Mouse (Mus musculus) hindbrain, postnatal 0 days (tissue): ENCODE data around the gene Rin2. TPM values are rescaled to one million over a fixed set of nuclear protein-coding genes. Genes with fewer than 3 reads are reported as not detected.

Experiments
- ATAC-seq: fragments of 200-750 bp; cut with Nextera tagmentation; 2 replicates; pipeline ENCODE4 v1.8.0; 2017; ENCODE audit warnings: mild to moderate bottlenecking, moderate TSS enrichment, moderate library complexity
- DNase-seq: peaks from one replicate; pipeline ENCODE4 v3.0.0-alpha.2; 2015; ENCODE audit warnings: low spot score
- H3K27ac ChIP-seq: fragments of 300-500 bp; sonication (generic); 2 replicates; pipeline ENCODE4 v1.5.1; 2014; ENCODE audit warnings: mild to moderate bottlenecking
- H3K27me3 ChIP-seq: fragments of 300-500 bp; sonication (generic); 2 replicates; pipeline ENCODE4 v1.6.1; 2014; ENCODE audit warnings: low read length, mixed read lengths; ENCODE audit not compliant: insufficient read depth
- H3K36me3 ChIP-seq: fragments of 300-500 bp; sonication (generic); 2 replicates; pipeline ENCODE4 v1.6.1; 2014; ENCODE audit warnings: low read length, mixed read lengths; ENCODE audit not compliant: insufficient read depth
- H3K4me1 ChIP-seq: fragments of 300-500 bp; sonication (generic); 2 replicates; pipeline ENCODE4 v1.6.1; 2014; ENCODE audit warnings: antibody characterized with exemption, low read length, mixed read lengths; ENCODE audit not compliant: insufficient read depth
- H3K4me2 ChIP-seq: fragments of 300-500 bp; sonication (generic); 2 replicates; pipeline ENCODE4 v1.6.1; 2014; ENCODE audit warnings: low read depth, mild to moderate bottlenecking, low read length, moderate library complexity, mixed read lengths
- H3K4me3 ChIP-seq: fragments of 300-500 bp; sonication (generic); 2 replicates; pipeline ENCODE4 v1.5.1; 2014; ENCODE audit warnings: low read length
- H3K9ac ChIP-seq: fragments of 300-500 bp; sonication (generic); replicated peaks from 2 replicates; pipeline ENCODE4 v1.6.1; 2014; ENCODE audit warnings: mild to moderate bottlenecking, low read length, moderate library complexity, mixed read lengths
- H3K9me3 ChIP-seq: fragments of 300-500 bp; sonication (generic); 2 replicates; pipeline ENCODE4 v1.6.1; 2016; ENCODE audit warnings: low read length, mixed read lengths
- CTCF ChIP-seq: IDR thresholded peaks from 2 replicates; pipeline ENCODE4 v1.5.1; 2016; ENCODE audit warnings: antibody characterized with exemption, control low read depth, low read depth
- WGBS: fragments of 180-500 bp; shearing (Covaris S2); extraction: QIAGEN DNeasy Blood & Tissue Kit; methylation state at CpG from one replicate; pipeline ENCODE4 v1.1.7; 2014; 5-methylcytosine and 5-hydroxymethylcytosine counted together
- polyA plus RNA-seq: library from polyadenylated mRNA; unstranded; fragments of >200 nt; fragmentation: Nextera tagmentation; extraction: Ambion mirVana; gene quantifications from 2 replicates; pipeline ENCODE4 v1.2.1, GENCODE M21; 2015
- total RNA-seq: library from RNA; depleted of rRNA; stranded (reverse); fragments of >200 nt; gene quantifications from 2 replicates; pipeline ENCODE4 v1.2.3, GENCODE M21; 2014; rRNA removed

The Rin2 gene
- total RNA-seq = 11.7 and 16.2 TPM in 2 replicates
- 9.4 and 9.8 TPM in 2 replicates for polyA plus RNA-seq

DNA sequence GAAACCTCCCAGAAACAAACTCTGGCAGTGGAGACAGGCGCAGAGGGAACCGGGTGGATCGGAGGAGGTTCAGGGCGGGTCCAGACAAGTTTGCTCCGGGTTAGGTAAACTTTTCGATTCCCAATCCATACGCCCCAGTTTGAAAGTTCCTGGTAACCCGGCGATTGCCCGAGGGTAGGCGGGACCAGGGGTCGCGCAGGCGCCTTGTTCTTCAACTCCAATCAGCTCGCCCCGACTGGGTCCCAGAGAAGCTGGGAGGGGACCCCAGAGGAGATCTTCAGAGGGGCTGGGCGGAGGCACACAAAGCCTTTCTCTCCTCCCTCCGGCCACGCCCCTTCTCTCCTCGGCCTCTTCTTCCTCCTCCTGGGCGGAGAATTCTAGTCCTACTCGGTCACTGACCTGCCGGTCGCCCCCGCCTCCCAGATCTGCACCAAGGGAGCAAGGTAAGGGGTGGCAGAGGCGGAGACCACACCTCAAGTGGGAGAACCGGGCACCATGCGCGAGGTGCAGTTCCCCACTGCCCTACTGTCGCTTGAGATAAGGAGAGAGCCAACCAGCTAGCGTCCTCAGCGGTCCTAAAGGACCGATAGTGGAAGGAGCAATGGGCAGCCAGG lies at the start of gene Rin2:
Rin2 (plus strand) TSS at position 74 of the 614 bp plus-strand sequence.
- DNase-seq = peak; percentile 74
- Histone ChIP-seq H3K9ac (peak within 1 kb of the TSS; percentile 67), H3K27me3 (no peaks in the 10 kb centered on the region), H3K4me1 (peaks cover 6% of the 10 kb centered on the region; the same call in 1 of the 2 replicates), H3K4me2 (peak within 1 kb of the TSS; percentile 99), H3K27ac (no peak within 1 kb of the TSS), H3K9me3 (no peaks in the 10 kb centered on the region), H3K4me3 (peak within 1 kb of the TSS; percentile 70), H3K36me3 (no peaks in the 10 kb centered on the region)
- no peak for TF ChIP-seq CTCF
- WGBS = 0% methylated on average over 33 of the region's 33 CpGs
- ATAC-seq = peak; percentile 64

- no peaks in the 10 kb centered on the region for H3K4me1 ChIP-seq
- no peaks in the 10 kb centered on the region for H3K27me3 ChIP-seq
- H3K27ac ChIP-seq = no peak overlapping the region
- no peaks in the 10 kb centered on the region for H3K36me3 ChIP-seq
- no peak overlapping the region for H3K4me3 ChIP-seq
- no peak overlapping the region for H3K4me2 ChIP-seq
- no peaks in the 10 kb centered on the region for H3K9me3 ChIP-seq
- DNase-seq = no peak
- no peak overlapping the region for H3K9ac ChIP-seq
- no peak for TF ChIP-seq CTCF
- WGBS = 66% methylated on average over 6 of the region's 6 CpGs
- no peak for ATAC-seq
Measured at GRCm38 (mm10) chr2:145631123-145631798, 43.8 kb upstream of the Rin2 start.

DNA sequence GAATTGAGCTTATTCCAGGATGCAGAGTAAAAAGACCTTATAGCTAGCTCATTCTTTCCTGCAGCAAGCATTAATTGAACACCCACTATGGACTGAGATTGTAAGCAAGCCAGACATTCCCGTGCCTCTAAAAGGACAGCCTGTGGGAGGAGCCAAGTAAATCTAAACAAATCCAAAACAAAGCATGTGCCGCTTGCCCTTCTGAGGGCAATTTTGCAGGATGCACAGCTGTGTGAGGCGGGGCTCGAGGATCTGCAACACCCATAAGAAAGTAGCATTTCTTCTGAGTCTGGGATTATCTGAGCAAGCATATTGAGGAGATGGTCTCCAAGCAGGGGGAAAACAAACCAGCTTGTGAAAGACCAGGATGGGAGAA lies 43.2 kb upstream of the Rin2 start:
- Histone ChIP-seq H3K9ac (no peak overlapping the region), H3K9me3 (no peaks in the 10 kb centered on the region), H3K4me3 (no peak overlapping the region), H3K4me2 (no peak overlapping the region), H3K36me3 (no peaks in the 10 kb centered on the region), H3K27ac (no peak overlapping the region), H3K4me1 (no peaks in the 10 kb centered on the region), H3K27me3 (no peaks in the 10 kb centered on the region)
- DNase-seq (no peak), ATAC-seq (no peak)
- no peak for TF ChIP-seq CTCF
- 47% methylated on average over 4 of the region's 4 CpGs for WGBS

- Histone ChIP-seq H3K27me3 (no peaks in the 10 kb centered on the region), H3K4me3 (no peak overlapping the region), H3K4me2 (no peak overlapping the region), H3K36me3 (no peaks in the 10 kb centered on the region), H3K4me1 (no peaks in the 10 kb centered on the region), H3K9me3 (no peaks in the 10 kb centered on the region), H3K27ac (no peak overlapping the region), H3K9ac (no peak overlapping the region)
- ATAC-seq (no peak), DNase-seq (no peak)
- TF ChIP-seq CTCF = no peak
- 62% methylated on average over 5 of the region's 5 CpGs for WGBS
Measured at GRCm38 (mm10) chr2:145633811-145634210, 41.2 kb upstream of the Rin2 start.

DNA sequence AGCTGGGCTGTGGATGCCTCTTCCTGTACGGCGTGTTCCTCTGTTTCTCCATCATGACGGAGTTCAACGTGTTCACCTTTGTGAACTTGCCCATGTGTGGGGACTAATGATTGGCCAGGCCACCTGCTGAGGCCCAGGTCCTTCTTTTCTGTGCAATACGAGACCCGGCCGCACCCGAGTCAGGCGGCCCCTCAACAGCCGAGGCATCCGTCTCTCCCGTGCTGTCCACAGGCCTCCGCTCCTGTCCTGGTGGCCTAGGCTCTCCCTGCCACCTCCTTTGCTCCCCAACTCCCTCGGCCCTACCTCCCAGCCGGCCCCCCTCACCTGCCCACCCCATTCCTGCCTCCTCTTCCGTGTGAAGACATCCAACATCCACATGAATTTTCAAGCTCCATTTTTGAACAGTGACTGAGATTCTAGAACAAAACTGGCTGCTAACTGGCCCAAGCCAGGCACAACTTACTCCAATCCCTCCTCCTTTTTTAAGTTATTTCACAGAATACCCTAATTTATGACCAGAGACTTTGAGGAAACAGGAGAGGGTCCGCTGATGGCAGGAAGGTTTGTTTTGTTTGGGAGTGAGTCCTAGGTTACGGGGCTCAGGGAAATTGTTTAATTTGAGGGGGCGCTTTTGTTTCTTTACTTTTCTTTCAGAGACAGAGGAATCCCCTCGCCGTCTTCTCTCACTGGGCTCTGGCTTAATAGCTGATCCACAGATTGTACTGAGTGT lies 34.6 kb upstream of the Rin2 start:
- no peak overlapping the region for H3K27ac ChIP-seq
- no peak for DNase-seq
- ATAC-seq = no peak
- no peak overlapping the region for H3K4me3 ChIP-seq
- H3K27me3 ChIP-seq = no peaks in the 10 kb centered on the region
- H3K9me3 ChIP-seq = no peaks in the 10 kb centered on the region
- WGBS = 82% methylated on average over 21 of the region's 21 CpGs
- no peaks in the 10 kb centered on the region for H3K36me3 ChIP-seq
- H3K4me1 ChIP-seq = no peaks in the 10 kb centered on the region
- no peak for TF ChIP-seq CTCF
- H3K4me2 ChIP-seq = no peak overlapping the region
- no peak overlapping the region for H3K9ac ChIP-seq

GRCm38 (mm10) chr2:145655373-145655960 lies 19.5 kb upstream of the Rin2 start:
- DNase-seq = no peak
- Histone ChIP-seq H3K9me3 (no peaks in the 10 kb centered on the region), H3K9ac (no peak overlapping the region), H3K4me3 (no peak overlapping the region), H3K27me3 (no peaks in the 10 kb centered on the region), H3K36me3 (no peaks in the 10 kb centered on the region), H3K27ac (no peak overlapping the region), H3K4me2 (no peak overlapping the region), H3K4me1 (no peaks in the 10 kb centered on the region)
- TF ChIP-seq CTCF = peak; percentile 36; the same call in 1 of the 2 replicates
- no peak for ATAC-seq
- WGBS = 41% methylated on average over 12 of the region's 12 CpGs
